Mouse (Mus musculus) C2C12 (cell line): ENCODE data around the gene Lsm7. TPM values are rescaled to one million over a fixed set of nuclear protein-coding genes. Genes with fewer than 3 reads are reported as not detected.

Experiments
- H3K27me3 ChIP-seq: one replicate; pipeline ENCODE4 v1.6.1; 2011; ENCODE audit not compliant: control insufficient read depth, insufficient read depth, insufficient read length
- H3K36me3 ChIP-seq: one replicate; pipeline ENCODE4 v1.6.1; 2011; ENCODE audit not compliant: control insufficient read depth, insufficient read depth
- H3K4me3 ChIP-seq: one replicate; pipeline ENCODE4 v1.5.1; 2011; ENCODE audit warnings: mild to moderate bottlenecking, control low read depth; ENCODE audit not compliant: poor library complexity, insufficient read depth, severe bottlenecking
- H3K79me2 ChIP-seq: one replicate; pipeline ENCODE4 v1.6.1; 2011; ENCODE audit not compliant: control insufficient read depth, insufficient read depth
- H3K79me3 ChIP-seq: one replicate; pipeline ENCODE4 v1.6.1; 2011; ENCODE audit warnings: low read depth, control low read depth
- H3ac ChIP-seq: one replicate; pipeline ENCODE3; 2011; ENCODE audit warnings: low read depth; ENCODE audit not compliant: control insufficient read depth, insufficient read length
- CEBPB ChIP-seq: IDR thresholded peaks from one replicate; pipeline ENCODE4 v1.6.1; 2011; ENCODE audit warnings: low read depth, mild to moderate bottlenecking, control low read depth, moderate library complexity
- CTCF ChIP-seq: IDR thresholded peaks from one replicate; pipeline ENCODE4 v1.5.1; 2011; ENCODE audit not compliant: control insufficient read depth, insufficient read depth, insufficient read length
- FOSL1 ChIP-seq: IDR thresholded peaks from one replicate; pipeline ENCODE4 v1.8.0; 2011; ENCODE audit warnings: mild to moderate bottlenecking, low read length; ENCODE audit not compliant: poor library complexity, insufficient read depth, severe bottlenecking
- MAX ChIP-seq: IDR thresholded peaks from one replicate; pipeline ENCODE4 v1.6.1; 2011; ENCODE audit warnings: mild to moderate bottlenecking, control low read depth
- MYOD1 ChIP-seq: IDR thresholded peaks from one replicate; pipeline ENCODE4 v1.6.1; 2011; ENCODE audit warnings: low read depth; ENCODE audit not compliant: control insufficient read depth, insufficient read length
- MYOG ChIP-seq: IDR thresholded peaks from one replicate; pipeline ENCODE4 v1.6.1; 2011; ENCODE audit not compliant: control insufficient read depth, insufficient read length; ENCODE audit errors: extremely low read depth
- USF1 ChIP-seq: IDR thresholded peaks from one replicate; pipeline ENCODE4 v1.6.1; 2011; ENCODE audit warnings: low read depth, mild to moderate bottlenecking, control low read depth, moderate library complexity
- polyA plus RNA-seq: library from polyadenylated mRNA; unstranded; fragments of >200 nt; fragmentation: generic; extraction: Trizol; gene quantifications from one replicate; pipeline ENCODE4 v1.2.1, GENCODE M21; 2012; ENCODE audit warnings: missing spikeins

Lsm7 gene
- polyA plus RNA-seq, 1 experiment: 297 TPM

GRCm38 (mm10) chr10:80896581-80897485 lies 41.8 kb upstream of the Lsm7 start:
- peaks cover 19% of the 10 kb centered on the region for H3K79me3 ChIP-seq
- H3K27me3 ChIP-seq: no peaks in the 10 kb centered on the region
- H3K79me2 ChIP-seq: peaks cover 27% of the 10 kb centered on the region
- peaks cover 25% of the 10 kb centered on the region for H3K36me3 ChIP-seq
- no peak overlapping the region for H3ac ChIP-seq
- TF ChIP-seq USF1 (no peak), MYOD1 (no peak), MAX (no peak), MYOG (no peak)
- no peak overlapping the region for H3K4me3 ChIP-seq

DNA sequence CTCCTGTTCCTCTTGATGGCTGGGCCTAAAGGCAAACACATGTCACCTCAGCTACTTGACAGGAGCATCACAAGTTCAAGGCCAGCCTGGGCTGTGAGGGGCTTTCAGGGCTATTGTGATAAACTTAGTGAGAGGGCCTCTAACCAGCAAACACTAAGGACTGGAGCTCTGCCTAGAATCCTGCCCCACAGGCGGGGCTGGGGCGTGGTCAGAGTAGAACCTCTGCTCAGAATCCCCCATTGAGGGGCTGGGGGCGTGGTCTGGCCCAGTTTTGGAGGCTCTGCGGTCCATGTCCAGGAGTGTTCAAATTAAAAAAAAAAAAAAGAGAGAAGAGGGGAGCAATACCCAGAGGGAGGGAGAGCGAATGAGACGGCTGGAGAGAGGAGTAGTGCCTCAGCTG lies 40.7 kb upstream of the Lsm7 start:
- Histone ChIP-seq H3K36me3 (peaks cover 19% of the 10 kb centered on the region), H3K79me3 (peaks cover 19% of the 10 kb centered on the region), H3ac (no peak overlapping the region), H3K4me3 (no peak overlapping the region), H3K27me3 (peaks cover 4% of the 10 kb centered on the region), H3K79me2 (peaks cover 27% of the 10 kb centered on the region)
- TF ChIP-seq MAX (no peak), CEBPB (no peak)

GRCm38 (mm10) chr10:80895100-80895499 lies 40.1 kb upstream of the Lsm7 start:
- Histone ChIP-seq H3K79me2 (peaks cover 23% of the 10 kb centered on the region), H3K79me3 (peaks cover 17% of the 10 kb centered on the region), H3K36me3 (peaks cover 19% of the 10 kb centered on the region), H3K4me3 (no peak overlapping the region), H3K27me3 (peaks cover 8% of the 10 kb centered on the region), H3ac (no peak overlapping the region)
- TF ChIP-seq MYOD1 (no peak), MAX (no peak), USF1 (no peak), FOSL1 (no peak), CEBPB (no peak), CTCF (no peak), MYOG (no peak)

- TF ChIP-seq MYOG (no peak), MYOD1 (no peak), MAX (no peak), FOSL1 (no peak), CTCF (no peak), USF1 (no peak), CEBPB (no peak)
- Histone ChIP-seq H3K79me2 (no peaks in the 10 kb centered on the region), H3K79me3 (no peaks in the 10 kb centered on the region), H3K36me3 (no peaks in the 10 kb centered on the region), H3K4me3 (no peak overlapping the region), H3K27me3 (peaks cover 23% of the 10 kb centered on the region), H3ac (no peak overlapping the region)
Measured at GRCm38 (mm10) chr10:80887181-80887580, 32.2 kb upstream of the Lsm7 start.

GRCm38 (mm10) chr10:80881301-80881700 lies 26.3 kb upstream of the Lsm7 start:
- Histone ChIP-seq H3K79me3 (no peaks in the 10 kb centered on the region), H3K36me3 (no peaks in the 10 kb centered on the region), H3K27me3 (peaks cover 7% of the 10 kb centered on the region), H3K4me3 (no peak overlapping the region), H3K79me2 (no peaks in the 10 kb centered on the region), H3ac (no peak overlapping the region)
- TF ChIP-seq CTCF (peak; percentile 92), USF1 (no peak), MYOG (no peak), MAX (no peak), MYOD1 (no peak), CEBPB (no peak)

DNA sequence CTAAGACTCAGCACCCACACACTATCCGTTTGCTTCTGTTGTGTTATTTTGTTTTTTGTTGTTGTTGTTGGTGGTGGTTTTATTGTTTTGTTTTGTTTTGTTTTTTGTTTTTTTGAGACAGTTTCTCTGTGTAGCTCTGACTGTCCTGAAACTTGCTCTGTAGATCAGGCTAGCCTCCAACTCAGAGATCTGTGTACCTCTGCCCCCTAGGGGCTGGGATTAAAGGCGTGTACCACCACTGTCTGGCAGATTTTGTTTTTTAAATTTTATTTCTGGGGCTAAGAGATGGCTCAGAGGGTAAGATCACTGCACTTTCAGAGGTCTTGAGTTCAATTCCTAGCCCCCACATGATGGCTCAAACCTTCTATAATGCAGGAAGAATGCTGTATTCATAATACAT lies 25.9 kb upstream of the Lsm7 start:
- H3K79me2 ChIP-seq: no peaks in the 10 kb centered on the region
- TF ChIP-seq CTCF: no peak
- TF ChIP-seq FOSL1: no peak
- no peak for TF ChIP-seq USF1
- TF ChIP-seq MAX: no peak
- TF ChIP-seq CEBPB: no peak
- no peak for TF ChIP-seq MYOG
- no peak for TF ChIP-seq MYOD1
- H3K27me3 ChIP-seq: peaks cover 7% of the 10 kb centered on the region
- no peaks in the 10 kb centered on the region for H3K36me3 ChIP-seq
- no peak overlapping the region for H3ac ChIP-seq
- H3K4me3 ChIP-seq: no peak overlapping the region
- H3K79me3 ChIP-seq: no peaks in the 10 kb centered on the region
